Mouse (Mus musculus) heart, adult 9 months (tissue): Measurements from ENCODE around the gene Map3k5.

Experiments used
- DNase-seq, 2 experiments: peaks; one replicate each; pipeline ENCODE4 v3.0.0; 2022; ENCODE audit warnings: low spot score in 2 of 2

The Map3k5 gene

DNA sequence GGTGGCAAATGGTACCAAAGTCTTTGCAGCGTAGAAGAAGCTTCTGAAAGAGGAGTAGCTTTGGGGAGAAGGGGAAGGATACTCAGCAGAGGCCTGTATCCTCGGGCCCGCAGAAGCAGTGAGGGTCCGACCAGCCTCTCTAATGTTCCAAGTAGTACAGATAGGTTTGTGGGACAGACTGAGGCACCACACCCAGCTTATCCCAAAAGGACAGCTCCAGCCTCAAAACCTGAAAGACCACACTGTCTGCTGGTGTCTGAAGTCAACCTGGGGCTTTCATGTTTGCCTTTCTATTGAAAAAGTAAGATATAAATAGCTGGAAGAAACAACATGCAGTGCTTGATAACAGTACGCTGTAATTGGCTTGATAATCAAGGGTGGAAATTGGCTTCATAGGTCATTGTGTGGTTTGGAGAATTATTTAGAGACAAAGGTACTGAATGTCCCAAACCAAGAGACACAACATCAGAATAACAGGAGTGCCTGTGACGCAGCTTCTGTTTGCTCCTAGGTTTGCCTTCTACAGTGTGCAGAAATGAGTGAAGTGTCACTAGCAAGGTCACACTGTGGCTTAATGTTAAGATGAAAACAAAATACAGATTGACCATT lies 256.0 kb downstream of the Map3k5 start:
- DNase-seq: no peak
